Mouse (Mus musculus) forebrain, embryonic 14.5 days (tissue): Measurements from ENCODE around the gene 4930519G04Rik. TPM values are rescaled to one million over a fixed set of nuclear protein-coding genes. Genes with fewer than 3 reads are reported as not detected.
A peak's percentile ranks its signal among the peaks of the same experiment; 100 is the strongest.
"Not testable (repeated sequence)": the region's sequence is repeated elsewhere in the genome, so short reads cannot be mapped to it uniquely, and the experiment has no call there.

Experiments used
- ATAC-seq: fragments of 200-750 bp; cut with Nextera tagmentation; 2 replicates; pipeline ENCODE4 v1.8.0; 2017; ENCODE audit warnings: mild to moderate bottlenecking, moderate library complexity
- DNase-seq: peaks from one replicate; pipeline ENCODE4 v3.0.0-alpha.2; 2015; ENCODE audit warnings: low spot score
- H3K27ac ChIP-seq: fragments of 300-500 bp; sonication (generic); 2 replicates; pipeline ENCODE4 v1.5.1; 2014; ENCODE audit warnings: low read depth, mild to moderate bottlenecking, control low read depth, low read length, moderate library complexity
- H3K27me3 ChIP-seq: fragments of 300-500 bp; sonication (generic); replicated peaks from 2 replicates; pipeline ENCODE4 v1.6.1; 2014; ENCODE audit warnings: low read length, control low read depth, mixed read lengths; ENCODE audit not compliant: control insufficient read depth, insufficient read depth
- H3K36me3 ChIP-seq: fragments of 300-500 bp; sonication (generic); 2 replicates; pipeline ENCODE4 v1.6.1; 2014; ENCODE audit warnings: low read length, control low read depth; ENCODE audit not compliant: control insufficient read depth, insufficient read depth
- H3K4me1 ChIP-seq: fragments of 300-500 bp; sonication (generic); 2 replicates; pipeline ENCODE4 v1.6.1; 2014; ENCODE audit warnings: antibody characterized with exemption, low read length, control low read depth; ENCODE audit not compliant: control insufficient read depth, insufficient read depth
- H3K4me2 ChIP-seq: fragments of 300-500 bp; sonication (generic); 2 replicates; pipeline ENCODE4 v1.6.1; 2014; ENCODE audit warnings: mild to moderate bottlenecking, control low read depth, low read length
- H3K4me3 ChIP-seq: fragments of 300-500 bp; sonication (generic); 2 replicates; pipeline ENCODE4 v1.5.1; 2014; ENCODE audit warnings: low read depth, low read length, control low read depth
- H3K9ac ChIP-seq: fragments of 300-500 bp; sonication (generic); 2 replicates; pipeline ENCODE4 v1.6.1; 2014; ENCODE audit warnings: mild to moderate bottlenecking, low read length, control low read depth, moderate library complexity
- H3K9me3 ChIP-seq: fragments of 300-500 bp; sonication (generic); replicated peaks from 2 replicates; pipeline ENCODE4 v1.6.1; 2016; ENCODE audit warnings: low read length, control low read depth, mixed read lengths; ENCODE audit not compliant: control insufficient read depth
- WGBS: fragments of 180-500 bp; shearing (Covaris S2); extraction: QIAGEN DNeasy Blood & Tissue Kit; methylation state at CpG from one replicate; pipeline ENCODE4 v1.1.7; 2014; 5-methylcytosine and 5-hydroxymethylcytosine counted together
- polyA plus RNA-seq: library from polyadenylated mRNA; unstranded; fragments of >200 nt; fragmentation: Nextera tagmentation; extraction: Ambion mirVana; gene quantifications from 2 replicates; pipeline ENCODE4 v1.2.1, GENCODE M21; 2014

Gene 4930519G04Rik
- polyA plus RNA-seq, 1 experiment from 2014 or later: not detected

- Histone ChIP-seq H3K4me2 (no peak overlapping the region), H3K27ac (no peak overlapping the region), H3K27me3 (no peaks in the 10 kb centered on the region), H3K9me3 (no peaks in the 10 kb centered on the region), H3K4me1 (no peaks in the 10 kb centered on the region), H3K4me3 (no peak overlapping the region), H3K36me3 (no peaks in the 10 kb centered on the region), H3K9ac (no peak overlapping the region)
- ATAC-seq: no peak
- WGBS: 95% methylated on average over 12 of the region's 12 CpGs
- no peak for DNase-seq
Measured at GRCm38 (mm10) chr5:114827427-114827826, 26.0 kb upstream of the 4930519G04Rik start.

GRCm38 (mm10) chr5:114829740-114830139 is 23.7 kb upstream of the 4930519G04Rik start:
- Histone ChIP-seq H3K36me3 (no peaks in the 10 kb centered on the region), H3K9me3 (no peaks in the 10 kb centered on the region), H3K4me2 (no peak overlapping the region), H3K4me1 (no peaks in the 10 kb centered on the region), H3K4me3 (no peak overlapping the region), H3K27me3 (no peaks in the 10 kb centered on the region), H3K9ac (no peak overlapping the region), H3K27ac (no peak overlapping the region)
- DNase-seq (no peak), ATAC-seq (no peak)
- WGBS: 59% methylated on average over 3 of the region's 3 CpGs

GRCm38 (mm10) chr5:114836886-114837285 is 16.6 kb upstream of the 4930519G04Rik start:
- no peak overlapping the region for H3K4me3 ChIP-seq
- DNase-seq: no peak
- no peak for ATAC-seq
- H3K4me2 ChIP-seq: no peak overlapping the region
- no peaks in the 10 kb centered on the region for H3K36me3 ChIP-seq
- no peaks in the 10 kb centered on the region for H3K27me3 ChIP-seq
- 71% methylated on average over 12 of the region's 12 CpGs for WGBS
- no peaks in the 10 kb centered on the region; the same call in 1 of the 2 replicates for H3K4me1 ChIP-seq
- H3K9ac ChIP-seq: no peak overlapping the region
- H3K27ac ChIP-seq: no peak overlapping the region
- no peaks in the 10 kb centered on the region for H3K9me3 ChIP-seq

GRCm38 (mm10) chr5:114840481-114840880 is 13.0 kb upstream of the 4930519G04Rik start:
- not testable (repeated sequence) for ATAC-seq

GRCm38 (mm10) chr5:114842155-114842554 is 11.3 kb upstream of the 4930519G04Rik start:
- 53% methylated on average over 3 of the region's 3 CpGs for WGBS
- ATAC-seq: peak; percentile 62; the same call in 1 of the 2 replicates
- DNase-seq: peak; percentile 63

More at GRCm38 (mm10) chr5:114840481-114840880, 13.0 kb upstream of the 4930519G04Rik start:
- H3K4me3 ChIP-seq, H3K36me3 ChIP-seq, DNase-seq, H3K27ac ChIP-seq, H3K4me1 ChIP-seq, H3K9me3 ChIP-seq, H3K9ac ChIP-seq, H3K27me3 ChIP-seq, H3K4me2 ChIP-seq: not testable (repeated sequence)
- WGBS: 85% methylated on average over 5 of the region's 5 CpGs

GRCm38 (mm10) chr5:114842674-114843073 is 10.8 kb upstream of the 4930519G04Rik start:
- no peak overlapping the region for H3K4me2 ChIP-seq
- no peak overlapping the region for H3K27ac ChIP-seq
- WGBS: 71% methylated on average over 5 of the region's 5 CpGs
- ATAC-seq (no peak), DNase-seq (no peak)
- H3K9me3 ChIP-seq: no peaks in the 10 kb centered on the region
- peaks cover 3% of the 10 kb centered on the region; the same call in 1 of the 2 replicates for H3K4me1 ChIP-seq
- no peaks in the 10 kb centered on the region for H3K36me3 ChIP-seq
- H3K4me3 ChIP-seq: no peak overlapping the region
- no peaks in the 10 kb centered on the region for H3K27me3 ChIP-seq
- H3K9ac ChIP-seq: no peak overlapping the region

More at GRCm38 (mm10) chr5:114842155-114842554, 11.3 kb upstream of the 4930519G04Rik start:
- H3K4me2 ChIP-seq, H3K4me3 ChIP-seq, H3K36me3 ChIP-seq, H3K27ac ChIP-seq, H3K27me3 ChIP-seq, H3K9me3 ChIP-seq, H3K9ac ChIP-seq, H3K4me1 ChIP-seq: not testable (repeated sequence)

- not testable (repeated sequence) for H3K4me1 ChIP-seq, H3K4me2 ChIP-seq, H3K27ac ChIP-seq, H3K9ac ChIP-seq, DNase-seq, H3K9me3 ChIP-seq, H3K4me3 ChIP-seq, H3K36me3 ChIP-seq, H3K27me3 ChIP-seq, ATAC-seq
- 65% methylated on average over 2 of the region's 2 CpGs for WGBS
Measured at GRCm38 (mm10) chr5:114844371-114844770, 9.1 kb upstream of the 4930519G04Rik start.

- H3K9me3 ChIP-seq: no peaks in the 10 kb centered on the region
- no peak overlapping the region for H3K4me3 ChIP-seq
- no peak for ATAC-seq
- H3K4me1 ChIP-seq: no peaks in the 10 kb centered on the region
- H3K4me2 ChIP-seq: no peak overlapping the region
- H3K27ac ChIP-seq: no peak overlapping the region
- no peak for DNase-seq
- H3K9ac ChIP-seq: no peak overlapping the region
- WGBS: 88% methylated on average over 20 of the region's 20 CpGs
- no peaks in the 10 kb centered on the region for H3K27me3 ChIP-seq
- H3K36me3 ChIP-seq: no peaks in the 10 kb centered on the region
Measured at GRCm38 (mm10) chr5:114851565-114852236, 1.8 kb upstream of the 4930519G04Rik start.

GRCm38 (mm10) chr5:114858582-114858981 is 5.1 kb downstream of the 4930519G04Rik start, which contains the start of gene Gm9936:
Gene Gm9936, minus strand, starts transcription at chr5:114858682.
- H3K27ac ChIP-seq: no peak within 1 kb of the TSS
- no peaks in the 10 kb centered on the region for H3K4me1 ChIP-seq
- H3K36me3 ChIP-seq: no peaks in the 10 kb centered on the region
- peak within 1 kb of the TSS; percentile 12; the same call in 1 of the 2 replicates for H3K4me3 ChIP-seq
- DNase-seq (no peak), ATAC-seq (no peak)
- H3K9me3 ChIP-seq: no peaks in the 10 kb centered on the region
- H3K4me2 ChIP-seq: peak within 1 kb of the TSS; percentile 46
- no peaks in the 10 kb centered on the region for H3K27me3 ChIP-seq
- 88% methylated on average over 12 of the region's 12 CpGs for WGBS
- H3K9ac ChIP-seq: peak within 1 kb of the TSS; percentile 40
